Mouse (Mus musculus) frontal cortex, adult 2 months (tissue): ENCODE data around the gene Ide. TPM values are rescaled to one million over a fixed set of nuclear protein-coding genes. Genes with fewer than 3 reads are reported as not detected.

Experiments used
- DNase-seq, 2 experiments: peaks; one replicate each; pipeline ENCODE4 v3.0.0; 2022; ENCODE audit warnings: low spot score in 1 of 2; ENCODE audit errors: extremely low spot score in 1 of 2
- polyA plus RNA-seq: library from polyadenylated mRNA; depleted of rRNA; stranded (reverse); fragments of >200 nt; gene quantifications from 2 replicates; pipeline ENCODE4 v1.2.3, GENCODE M21; 2012; rRNA removed

Gene Ide
- polyA plus RNA-seq, 1 experiment = 28.9 TPM

- DNase-seq = no peak
Measured at GRCm38 (mm10) chr19:37225197-37225862, 112.3 kb downstream of the Ide start.

Other genes starting within 250 kb of the Ide start
- 67.7 and 70.6 TPM in 2 replicates for gene March5, start 130.3 kb downstream of the Ide start, polyA plus RNA-seq
- gene Cpeb3, start 129.3 kb downstream of the Ide start, polyA plus RNA-seq = 35.2 and 39.6 TPM in 2 replicates
- gene Kif11, start 38.6 kb upstream of the Ide start, polyA plus RNA-seq = 0.97 and 1.3 TPM in 2 replicates
- 2.4 and 3.1 TPM in 2 replicates for gene Hhex, start 97.0 kb upstream of the Ide start, polyA plus RNA-seq
- 20.0 and 21.5 TPM in 2 replicates for gene Exoc6, start 212.6 kb upstream of the Ide start, polyA plus RNA-seq